Mouse (Mus musculus) liver, adult 2 months (tissue): ENCODE measurements at regions not wholly inside any gene's neighbourhood (a gene's known extent, or its start where the extent isn't known, plus 50 kb on each side); places are given as distances from the start of the nearest gene placed in this dataset.

ENCODE experiments used
- DNase-seq: peaks from one replicate; pipeline ENCODE4 v3.0.0-alpha.2; 2011; ENCODE audit warnings: low read depth, low spot score; ENCODE audit errors: extremely low read depth
- H3K27ac ChIP-seq: fragments of 200-500 bp; replicated peaks from 2 replicates; pipeline ENCODE4 v1.5.1; 2012; ENCODE audit warnings: low read depth, mild to moderate bottlenecking, control low read depth, inconsistent platforms, low read length; ENCODE audit not compliant: insufficient read depth
- H3K27me3 ChIP-seq: fragments of 200-500 bp; 2 replicates; pipeline ENCODE4 v1.6.1; 2012; ENCODE audit warnings: mild to moderate bottlenecking, moderate library complexity, low read length, inconsistent platforms; ENCODE audit not compliant: control insufficient read depth, insufficient read depth
- H3K36me3 ChIP-seq: fragments of 200-500 bp; 2 replicates; pipeline ENCODE4 v1.6.1; 2012; ENCODE audit warnings: low read length, inconsistent platforms; ENCODE audit not compliant: control insufficient read depth, insufficient read depth
- H3K4me1 ChIP-seq: fragments of 200-500 bp; 2 replicates; pipeline ENCODE4 v1.6.1; 2011; ENCODE audit warnings: low read length; ENCODE audit not compliant: control insufficient read depth, insufficient read depth
- H3K4me3 ChIP-seq: fragments of 200-500 bp; 2 replicates; pipeline ENCODE4 v1.5.1; 2011; ENCODE audit warnings: low read depth, mild to moderate bottlenecking, control low read depth, low read length, moderate library complexity; ENCODE audit not compliant: insufficient read depth
- H3K79me2 ChIP-seq: fragments of 200-500 bp; 2 replicates; pipeline ENCODE4 v1.6.1; 2012; ENCODE audit warnings: inconsistent platforms, mild to moderate bottlenecking, low read length, moderate library complexity; ENCODE audit not compliant: control insufficient read depth, insufficient read depth
- H3K9ac ChIP-seq: fragments of 200-500 bp; 2 replicates; pipeline ENCODE4 v1.6.1; 2012; ENCODE audit warnings: low read depth, mild to moderate bottlenecking, control low read depth, inconsistent platforms, low read length
- CTCF ChIP-seq: fragments of 200-500 bp; IDR thresholded peaks from 2 replicates; pipeline ENCODE4 v1.5.1; 2011; ENCODE audit warnings: low read depth, low read length, control low read depth
- POLR2A ChIP-seq: fragments of 200-500 bp; IDR thresholded peaks from 2 replicates; pipeline ENCODE4 v1.6.1; 2011; ENCODE audit warnings: low read length, control low read depth; ENCODE audit not compliant: insufficient read depth; ENCODE audit errors: extremely low read depth
- WGBS: fragments of 180-500 bp; shearing (Covaris S2); methylation state at CpG from one replicate; pipeline ENCODE4 v1.1.7; 2018; 5-methylcytosine and 5-hydroxymethylcytosine counted together

- Histone ChIP-seq H3K36me3 (no peaks in the 10 kb centered on the region), H3K4me3 (no peak overlapping the region), H3K27me3 (no peaks in the 10 kb centered on the region), H3K9ac (no peak overlapping the region), H3K27ac (no peak overlapping the region), H3K79me2 (no peaks in the 10 kb centered on the region), H3K4me1 (no peaks in the 10 kb centered on the region)
- no peak for DNase-seq
- TF ChIP-seq CTCF (no peak), POLR2A (no peak)
- 86% methylated on average over 28 of the region's 28 CpGs for WGBS
Observed at GRCm38 (mm10) chr5:139610610-139611520, 67.6 kb downstream of the Uncx start.

GRCm38 (mm10) chr5:139612224-139612623 is 68.9 kb downstream of the Uncx start:
- 60% methylated on average over 5 of the region's 5 CpGs for WGBS
- no peak overlapping the region for H3K27ac ChIP-seq
- TF ChIP-seq POLR2A, result no peak
- no peak for TF ChIP-seq CTCF
- H3K27me3 ChIP-seq, result no peaks in the 10 kb centered on the region
- no peaks in the 10 kb centered on the region for H3K36me3 ChIP-seq
- no peak overlapping the region for H3K9ac ChIP-seq
- H3K4me1 ChIP-seq, result no peaks in the 10 kb centered on the region
- no peak overlapping the region for H3K4me3 ChIP-seq
- H3K79me2 ChIP-seq, result no peaks in the 10 kb centered on the region
- DNase-seq, result no peak

DNA sequence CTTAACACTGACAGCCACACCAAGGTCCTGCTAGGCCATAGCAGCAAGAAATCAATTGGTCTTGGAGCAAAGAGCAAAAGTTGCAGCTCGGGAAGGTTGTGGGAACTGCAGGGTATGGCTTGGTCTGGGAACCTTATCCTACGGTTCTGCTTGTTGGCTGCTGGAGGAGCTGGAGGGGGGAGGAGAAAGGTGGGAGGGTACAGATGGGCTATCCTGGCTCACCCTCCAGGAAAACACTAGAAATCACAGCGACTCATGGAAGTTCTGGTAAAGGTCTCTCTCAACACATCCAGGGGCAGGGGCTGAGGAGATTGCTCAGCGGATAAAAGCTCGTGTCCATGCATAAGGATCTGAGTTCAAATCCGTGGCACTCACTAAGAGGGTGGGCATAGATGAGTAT is 69.4 kb downstream of the Uncx start:
- Histone ChIP-seq H3K27ac (no peak overlapping the region), H3K9ac (no peak overlapping the region), H3K79me2 (no peaks in the 10 kb centered on the region), H3K27me3 (no peaks in the 10 kb centered on the region), H3K4me3 (no peak overlapping the region), H3K4me1 (no peaks in the 10 kb centered on the region), H3K36me3 (no peaks in the 10 kb centered on the region)
- peak; percentile 43 for DNase-seq
- TF ChIP-seq POLR2A (no peak), CTCF (no peak)
- WGBS, result 65% methylated on average over 6 of the region's 6 CpGs

GRCm38 (mm10) chr5:139613601-139614000 is 70.3 kb downstream of the Uncx start:
- Histone ChIP-seq H3K4me3 (no peak overlapping the region), H3K27ac (no peak overlapping the region), H3K4me1 (no peaks in the 10 kb centered on the region), H3K9ac (no peak overlapping the region), H3K79me2 (no peaks in the 10 kb centered on the region), H3K36me3 (no peaks in the 10 kb centered on the region), H3K27me3 (no peaks in the 10 kb centered on the region)
- TF ChIP-seq CTCF (no peak), POLR2A (no peak)
- 79% methylated on average over 5 of the region's 5 CpGs for WGBS
- no peak for DNase-seq

DNA sequence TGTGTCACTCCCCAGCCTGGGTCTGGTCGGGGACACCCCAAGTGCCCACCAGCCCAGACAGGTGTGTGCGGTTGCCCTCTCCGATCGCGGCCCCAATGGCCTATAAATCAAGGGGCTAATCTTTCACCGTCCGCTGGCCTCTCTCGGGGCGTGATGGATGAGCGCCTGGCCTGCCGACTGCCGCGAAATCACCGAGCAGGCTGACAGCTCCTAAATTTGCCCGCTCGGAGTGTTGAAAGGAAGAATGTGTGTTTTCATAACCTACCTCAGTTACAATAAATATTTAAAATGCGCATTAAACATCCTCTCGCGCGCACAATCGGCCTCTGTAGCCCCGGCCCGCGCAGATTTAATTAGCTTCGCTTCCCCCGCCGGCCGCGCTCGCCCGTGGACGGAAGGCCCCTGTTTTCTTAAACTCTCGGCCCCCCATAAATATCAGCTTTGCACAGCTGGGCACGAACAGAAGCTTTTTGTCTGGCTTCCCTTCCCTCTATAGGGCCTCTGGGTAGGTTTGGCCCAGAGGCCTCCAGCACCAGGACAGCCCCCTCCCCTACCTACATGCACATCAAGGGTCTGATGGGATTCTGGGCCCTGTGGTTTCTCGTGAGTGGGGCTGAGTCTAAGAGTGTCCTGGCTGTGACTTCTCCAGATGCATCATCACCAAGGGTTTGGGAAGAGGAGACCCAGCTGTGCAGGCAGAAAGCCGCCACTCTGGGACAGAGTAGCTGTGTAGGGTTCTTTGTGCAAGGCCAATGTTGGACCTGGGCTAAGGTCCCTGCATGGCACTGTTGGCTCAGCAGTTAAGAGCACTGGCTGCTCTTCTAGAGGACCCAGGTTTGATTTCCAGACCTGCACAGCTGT is 76.2 kb downstream of the Uncx start:
- Histone ChIP-seq H3K4me3 (no peak overlapping the region), H3K27ac (no peak overlapping the region), H3K79me2 (no peaks in the 10 kb centered on the region), H3K4me1 (no peaks in the 10 kb centered on the region), H3K27me3 (no peaks in the 10 kb centered on the region; the same call in 1 of the 2 replicates), H3K36me3 (no peaks in the 10 kb centered on the region), H3K9ac (no peak overlapping the region)
- 53% methylated on average over 36 of the region's 36 CpGs for WGBS
- no peak for TF ChIP-seq POLR2A
- no peak for TF ChIP-seq CTCF
- no peak for DNase-seq
